Mouse (Mus musculus): Measurements from ENCODE around the gene Ttbk2. TPM values are rescaled to one million over a fixed set of nuclear protein-coding genes. Genes with fewer than 3 reads are reported as not detected.

The Ttbk2 gene
- polyA plus RNA-seq, 1 experiment from 2014 or later, result 4.0 TPM

DNA sequence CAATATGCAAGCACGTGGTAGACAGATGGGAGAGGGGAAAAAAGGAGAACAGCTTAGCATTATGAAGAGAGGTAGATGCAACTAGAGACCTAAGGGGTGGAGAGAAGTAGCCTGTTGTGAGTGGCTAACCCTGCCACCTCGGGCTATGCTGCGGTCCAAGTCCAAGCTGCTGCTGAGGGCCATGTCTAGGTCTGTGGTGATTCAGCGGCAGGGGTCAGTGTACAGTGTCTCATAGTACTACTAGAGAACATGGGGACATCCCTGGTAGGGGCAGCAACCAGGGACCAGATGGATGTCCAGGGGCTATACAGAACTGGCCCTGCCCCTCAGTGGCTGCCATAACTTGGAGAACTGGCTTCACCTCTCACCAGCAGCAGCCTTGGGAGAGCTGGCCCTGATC lies 15.2 kb downstream of the Ttbk2 start:
- Histone ChIP-seq H3K4me3 (ENCODE audit: low read depth, low read length) (no peak overlapping the region), H3K4me2 (no peak overlapping the region), H3K27me3 (ENCODE audit: control insufficient read depth, insufficient read depth, low read length) (no peaks in the 10 kb centered on the region), H3K9ac (ENCODE audit: low read depth, low read length) (no peak overlapping the region), H3K4me1 (ENCODE audit: control insufficient read depth, insufficient read depth, low read length) (no peaks in the 10 kb centered on the region), H3K27ac (ENCODE audit: low read depth, low read length) (no peak overlapping the region), H3K9me3 (replicated peaks; ENCODE audit: control insufficient read depth, low read length) (no peaks in the 10 kb centered on the region), H3K36me3 (ENCODE audit: control insufficient read depth, insufficient read depth, low read length) (no peaks in the 10 kb centered on the region)
- WGBS (ENCODE audit: insufficient replicate concordance), result 92% methylated on average over 4 of the region's 4 CpGs
- no peak for ATAC-seq (replicated peaks; ENCODE audit: insufficient number of reproducible peaks, low FRiP score, low TSS enrichment)

DNA sequence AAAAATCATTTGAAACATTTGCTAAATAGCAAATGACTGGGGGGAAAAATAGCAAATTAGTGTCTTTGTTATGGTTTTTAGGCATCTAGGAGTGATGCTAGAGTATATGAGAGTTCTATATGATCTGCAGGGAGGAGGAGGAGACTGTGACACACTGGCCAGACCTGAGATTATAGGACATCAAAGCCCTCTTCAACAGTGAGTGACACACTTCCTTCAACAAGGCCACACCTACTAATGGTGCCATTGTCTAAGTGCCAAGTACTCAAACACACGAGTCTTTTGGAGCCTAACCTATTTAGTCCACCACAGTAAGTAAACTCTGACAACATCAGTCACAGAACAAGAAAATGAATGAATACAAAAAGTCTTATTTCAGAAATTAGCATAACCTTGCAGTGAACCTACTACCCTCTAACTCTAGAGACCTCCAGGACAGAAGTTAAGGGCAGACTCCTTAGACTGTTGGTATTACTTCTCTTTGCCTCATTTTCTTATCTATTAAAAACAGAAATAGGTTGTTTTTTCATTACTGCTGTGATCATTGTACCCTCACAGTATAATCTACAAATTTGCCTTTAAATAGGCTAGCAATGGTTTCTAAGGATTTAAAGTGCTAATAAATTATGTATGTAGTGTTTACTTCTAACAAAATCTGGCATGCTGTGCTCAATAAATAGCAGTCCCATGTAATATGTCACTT lies 23.3 kb downstream of the Ttbk2 start:
- 58% methylated on average over 1 of the region's 1 CpGs for WGBS (ENCODE audit: insufficient replicate concordance)
- H3K4me2 ChIP-seq, result no peak overlapping the region
- no peaks in the 10 kb centered on the region for H3K4me1 ChIP-seq (ENCODE audit: control insufficient read depth, insufficient read depth, low read length)
- H3K9ac ChIP-seq (ENCODE audit: low read depth, low read length), result no peak overlapping the region
- H3K36me3 ChIP-seq (ENCODE audit: control insufficient read depth, insufficient read depth, low read length), result no peaks in the 10 kb centered on the region
- no peak for ATAC-seq (replicated peaks; ENCODE audit: insufficient number of reproducible peaks, low FRiP score, low TSS enrichment)
- H3K9me3 ChIP-seq (replicated peaks; ENCODE audit: control insufficient read depth, low read length), result no peaks in the 10 kb centered on the region
- H3K27ac ChIP-seq (ENCODE audit: low read depth, low read length), result no peak overlapping the region
- H3K27me3 ChIP-seq (ENCODE audit: control insufficient read depth, insufficient read depth, low read length), result no peaks in the 10 kb centered on the region
- no peak overlapping the region for H3K4me3 ChIP-seq (ENCODE audit: low read depth, low read length)

DNA sequence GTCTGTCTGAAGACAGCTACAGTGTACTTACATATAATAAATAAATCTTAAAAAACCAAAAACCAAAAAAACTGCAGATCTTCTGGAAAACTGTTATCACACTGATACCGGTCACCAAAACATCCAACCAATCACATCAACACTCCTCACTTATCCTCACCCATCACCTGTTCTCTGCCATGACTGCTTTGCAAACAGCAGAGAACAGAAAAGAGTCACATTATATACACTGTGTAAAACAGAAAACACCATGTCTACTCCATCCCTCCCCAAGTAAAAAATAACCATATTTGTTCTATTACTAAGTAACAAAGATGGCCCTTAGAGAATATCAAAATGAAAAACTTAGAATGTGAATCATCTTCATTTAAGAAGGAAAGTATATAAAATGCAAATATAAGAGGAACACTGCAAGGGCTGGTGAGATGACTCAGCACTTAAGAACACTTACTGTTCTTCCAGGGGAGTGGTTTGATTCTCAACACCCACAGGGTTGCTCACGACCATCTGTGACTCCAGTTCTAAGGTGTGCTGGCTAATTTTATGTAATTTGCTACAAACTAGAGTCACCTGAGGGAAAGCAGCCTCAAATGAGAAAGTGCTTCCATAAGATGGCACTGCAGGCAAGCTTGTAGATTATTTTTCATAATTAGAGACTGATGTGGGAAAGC lies 80.0 kb downstream of the Ttbk2 start:
- H3K9me3 ChIP-seq (replicated peaks; ENCODE audit: control insufficient read depth, low read length), result no peaks in the 10 kb centered on the region
- H3K36me3 ChIP-seq (ENCODE audit: control insufficient read depth, insufficient read depth, low read length), result peaks cover 8% of the 10 kb centered on the region
- no peak overlapping the region for H3K4me3 ChIP-seq (ENCODE audit: low read depth, low read length)
- H3K27ac ChIP-seq (ENCODE audit: low read depth, low read length), result no peak overlapping the region
- no peaks in the 10 kb centered on the region for H3K27me3 ChIP-seq (ENCODE audit: control insufficient read depth, insufficient read depth, low read length)
- no peak overlapping the region for H3K9ac ChIP-seq (ENCODE audit: low read depth, low read length)
- no peak overlapping the region for H3K4me2 ChIP-seq
- no peak for ATAC-seq (replicated peaks; ENCODE audit: insufficient number of reproducible peaks, low FRiP score, low TSS enrichment)
- WGBS (ENCODE audit: insufficient replicate concordance), result 76% methylated on average over 2 of the region's 2 CpGs
- no peaks in the 10 kb centered on the region for H3K4me1 ChIP-seq (ENCODE audit: control insufficient read depth, insufficient read depth, low read length)

DNA sequence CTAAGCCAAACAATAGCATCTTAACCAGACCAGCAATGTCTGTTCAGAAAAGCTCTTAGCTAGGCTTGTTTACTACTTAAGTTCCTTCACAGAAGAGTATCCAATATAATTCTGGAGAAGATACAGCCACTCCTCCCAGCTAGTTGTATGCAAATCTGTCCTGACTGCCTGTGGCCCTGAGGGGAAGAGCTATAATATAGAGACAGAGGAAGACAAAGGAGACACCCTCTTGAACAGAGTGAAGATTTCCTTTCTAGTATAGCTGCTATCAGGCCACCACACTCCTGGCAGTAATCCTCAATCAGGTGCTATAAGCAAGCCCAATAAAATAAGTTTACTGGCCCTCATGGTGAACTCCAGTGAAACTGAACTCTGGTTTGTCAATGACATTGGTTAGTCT lies 88.5 kb downstream of the Ttbk2 start:
- Histone ChIP-seq H3K9me3 (replicated peaks; ENCODE audit: control insufficient read depth, low read length) (no peaks in the 10 kb centered on the region), H3K9ac (ENCODE audit: low read depth, low read length) (no peak overlapping the region), H3K4me3 (ENCODE audit: low read depth, low read length) (no peak overlapping the region), H3K36me3 (ENCODE audit: control insufficient read depth, insufficient read depth, low read length) (peaks cover 5% of the 10 kb centered on the region; the same call in 1 of the 2 replicates), H3K4me2 (no peak overlapping the region), H3K4me1 (ENCODE audit: control insufficient read depth, insufficient read depth, low read length) (no peaks in the 10 kb centered on the region), H3K27ac (ENCODE audit: low read depth, low read length) (no peak overlapping the region), H3K27me3 (ENCODE audit: control insufficient read depth, insufficient read depth, low read length) (no peaks in the 10 kb centered on the region)
- ATAC-seq (replicated peaks; ENCODE audit: insufficient number of reproducible peaks, low FRiP score, low TSS enrichment), result no peak

DNA sequence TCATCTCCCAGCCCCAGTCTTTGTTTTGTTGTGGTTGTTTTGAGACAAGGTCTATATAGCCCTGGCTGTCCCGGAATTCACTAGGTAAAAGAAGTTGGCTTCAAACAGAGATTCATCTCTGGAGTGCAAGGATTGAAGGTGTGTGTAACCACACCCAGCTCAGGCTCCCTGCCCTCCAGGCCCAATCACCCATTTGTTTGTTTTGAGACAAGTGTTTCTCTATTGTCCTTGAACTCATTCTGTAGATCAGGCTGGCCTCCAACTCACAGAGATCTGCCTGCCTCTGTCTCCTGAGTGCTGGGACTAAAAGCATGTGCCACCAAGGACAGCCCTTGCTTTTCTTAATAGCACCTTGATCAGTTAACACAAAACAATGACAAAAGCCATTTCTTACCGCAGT lies 102.4 kb downstream of the Ttbk2 start:
- no peaks in the 10 kb centered on the region for H3K27me3 ChIP-seq (ENCODE audit: control insufficient read depth, insufficient read depth, low read length)
- WGBS (ENCODE audit: insufficient replicate concordance), result 85% methylated on average over 2 of the region's 2 CpGs
- no peak overlapping the region for H3K4me3 ChIP-seq (ENCODE audit: low read depth, low read length)
- ATAC-seq (replicated peaks; ENCODE audit: insufficient number of reproducible peaks, low FRiP score, low TSS enrichment), result no peak
- no peak overlapping the region for H3K27ac ChIP-seq (ENCODE audit: low read depth, low read length)
- no peak overlapping the region for H3K9ac ChIP-seq (ENCODE audit: low read depth, low read length)
- H3K4me2 ChIP-seq, result no peak overlapping the region
- H3K9me3 ChIP-seq (replicated peaks; ENCODE audit: control insufficient read depth, low read length), result no peaks in the 10 kb centered on the region
- no peaks in the 10 kb centered on the region for H3K4me1 ChIP-seq (ENCODE audit: control insufficient read depth, insufficient read depth, low read length)
- H3K36me3 ChIP-seq (ENCODE audit: control insufficient read depth, insufficient read depth, low read length), result peaks cover 18% of the 10 kb centered on the region

DNA sequence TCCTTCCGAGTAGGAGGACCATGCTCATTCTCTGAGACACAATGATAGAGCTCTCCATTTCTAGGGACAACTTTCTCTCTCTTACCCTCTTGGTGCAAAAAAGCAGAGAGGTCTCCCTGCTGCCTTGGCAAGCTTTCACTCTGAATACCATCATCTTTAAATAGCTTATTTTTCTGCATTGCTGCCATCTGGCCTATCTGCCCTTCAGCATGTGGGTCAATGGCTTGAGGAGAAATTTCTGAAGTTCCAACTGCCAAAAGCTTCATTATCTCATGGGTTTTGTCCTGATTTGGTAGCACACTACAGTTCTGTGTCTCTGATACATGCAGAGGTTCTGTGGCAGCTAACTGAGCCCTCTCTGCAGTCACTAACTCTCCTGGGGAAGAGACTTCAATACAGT lies 104.9 kb downstream of the Ttbk2 start:
- Histone ChIP-seq H3K27me3 (ENCODE audit: control insufficient read depth, insufficient read depth, low read length) (no peaks in the 10 kb centered on the region), H3K4me1 (ENCODE audit: control insufficient read depth, insufficient read depth, low read length) (no peaks in the 10 kb centered on the region), H3K9me3 (replicated peaks; ENCODE audit: control insufficient read depth, low read length) (no peaks in the 10 kb centered on the region), H3K27ac (ENCODE audit: low read depth, low read length) (no peak overlapping the region), H3K4me2 (no peak overlapping the region), H3K4me3 (ENCODE audit: low read depth, low read length) (no peak overlapping the region), H3K9ac (ENCODE audit: low read depth, low read length) (no peak overlapping the region), H3K36me3 (ENCODE audit: control insufficient read depth, insufficient read depth, low read length) (peaks cover 18% of the 10 kb centered on the region)
- no peak for ATAC-seq (replicated peaks; ENCODE audit: insufficient number of reproducible peaks, low FRiP score, low TSS enrichment)
- WGBS (ENCODE audit: insufficient replicate concordance), result 91% methylated on average over 1 of the region's 1 CpGs

DNA sequence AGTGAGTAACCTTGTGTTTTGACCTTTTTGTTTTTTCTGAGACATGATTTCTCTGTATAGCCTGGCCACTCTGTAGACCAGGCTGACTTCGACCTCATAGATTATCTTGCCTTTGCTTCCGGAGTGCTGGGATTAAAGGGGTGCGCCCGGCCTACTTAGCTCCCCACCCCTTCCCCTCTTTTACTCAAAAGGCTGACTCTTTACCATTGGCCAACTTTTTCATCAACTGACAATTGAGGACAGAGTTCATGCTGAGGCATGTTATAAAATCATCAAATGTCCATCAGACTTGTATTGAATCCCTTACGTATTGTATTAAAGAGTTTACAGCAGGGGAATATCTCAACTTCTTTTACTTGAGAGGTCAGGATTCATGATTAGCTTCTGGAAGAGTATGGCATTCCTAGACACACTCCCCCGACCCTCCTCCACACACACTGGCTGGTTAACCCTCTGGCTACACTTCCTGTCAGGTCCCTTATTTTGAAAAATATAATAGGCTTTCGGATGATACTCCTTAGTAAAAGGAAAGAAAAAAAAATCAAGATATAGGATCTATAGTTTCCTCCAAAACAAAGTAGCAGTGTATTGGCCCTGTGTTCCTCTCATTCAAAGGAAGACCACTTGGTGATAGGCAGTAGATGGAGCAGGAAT lies 118.4 kb downstream of the Ttbk2 start:
- Histone ChIP-seq H3K4me1 (ENCODE audit: control insufficient read depth, insufficient read depth, low read length) (peaks cover 24% of the 10 kb centered on the region), H3K9ac (ENCODE audit: low read depth, low read length) (peak overlapping the region; percentile 61; the same call in 1 of the 2 replicates), H3K27ac (ENCODE audit: low read depth, low read length) (peak overlapping the region; percentile 94), H3K4me2 (peak overlapping the region; percentile 100), H3K4me3 (ENCODE audit: low read depth, low read length) (peak overlapping the region; percentile 82), H3K27me3 (ENCODE audit: control insufficient read depth, insufficient read depth, low read length) (no peaks in the 10 kb centered on the region), H3K36me3 (ENCODE audit: control insufficient read depth, insufficient read depth, low read length) (peaks cover 6% of the 10 kb centered on the region), H3K9me3 (replicated peaks; ENCODE audit: control insufficient read depth, low read length) (no peaks in the 10 kb centered on the region)
- WGBS (ENCODE audit: insufficient replicate concordance), result 31% methylated on average over 7 of the region's 7 CpGs
- peak; percentile 36; the same call in 1 of the 2 replicates for ATAC-seq (replicated peaks; ENCODE audit: insufficient number of reproducible peaks, low FRiP score, low TSS enrichment)

DNA sequence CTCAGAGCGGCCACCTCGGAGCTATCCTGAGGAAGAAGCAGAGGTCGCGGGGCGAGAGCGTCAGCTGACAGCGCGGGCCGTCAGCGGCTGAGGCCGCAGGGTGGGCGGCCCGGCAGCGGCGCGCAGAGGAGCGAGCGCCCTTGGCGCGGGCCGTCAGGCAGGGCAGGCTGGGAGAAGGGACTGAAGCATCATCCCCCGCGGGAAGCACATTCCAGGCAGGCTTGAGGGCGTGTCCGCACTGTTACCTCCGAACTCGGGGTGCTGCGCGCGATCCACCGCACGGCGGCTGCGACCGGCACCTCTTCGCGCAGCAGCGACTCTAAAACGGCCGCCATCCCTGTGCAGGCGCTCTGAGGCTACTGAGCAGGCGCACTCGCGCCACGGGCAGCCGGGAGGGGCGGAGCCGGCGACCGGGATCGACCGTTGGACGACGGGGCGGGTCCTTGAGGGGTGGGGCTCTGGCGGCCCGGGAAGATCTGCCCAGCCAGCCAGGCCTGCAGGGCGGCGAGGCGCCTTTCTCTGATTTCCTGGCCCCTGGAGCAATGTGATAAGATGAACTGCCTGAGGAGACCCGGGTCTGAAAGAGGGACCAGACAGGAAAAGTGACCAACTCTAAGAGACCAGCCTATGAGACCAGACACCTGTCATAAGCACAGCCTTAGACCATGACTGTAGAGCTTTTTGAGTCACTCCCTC lies 119.1 kb downstream of the Ttbk2 start:
- H3K9ac ChIP-seq (ENCODE audit: low read depth, low read length), result peak overlapping the region; percentile 84
- H3K4me3 ChIP-seq (ENCODE audit: low read depth, low read length), result peak overlapping the region; percentile 82
- peak overlapping the region; percentile 94 for H3K27ac ChIP-seq (ENCODE audit: low read depth, low read length)
- peak overlapping the region; percentile 100 for H3K4me2 ChIP-seq
- H3K27me3 ChIP-seq (ENCODE audit: control insufficient read depth, insufficient read depth, low read length), result no peaks in the 10 kb centered on the region
- ATAC-seq (replicated peaks; ENCODE audit: insufficient number of reproducible peaks, low FRiP score, low TSS enrichment), result peak; percentile 95
- no peaks in the 10 kb centered on the region for H3K9me3 ChIP-seq (replicated peaks; ENCODE audit: control insufficient read depth, low read length)
- under 1% methylated on average over 61 of the region's 61 CpGs for WGBS (ENCODE audit: insufficient replicate concordance)
- H3K4me1 ChIP-seq (ENCODE audit: control insufficient read depth, insufficient read depth, low read length), result peaks cover 24% of the 10 kb centered on the region
- peaks cover 12% of the 10 kb centered on the region for H3K36me3 ChIP-seq (ENCODE audit: control insufficient read depth, insufficient read depth, low read length)

All from heart, embryonic 11.5 days (tissue).